Mouse (Mus musculus) heart, adult 2 months (tissue): ENCODE data around the gene Nudt4.

Source experiments
- CTCF ChIP-seq: fragments of 200-600 bp; IDR thresholded peaks from 2 replicates; pipeline ENCODE4 v1.8.1; 2022; ENCODE audit warnings: antibody characterized with exemption, mild to moderate bottlenecking, moderate library complexity
- EP300 ChIP-seq: fragments of 200-500 bp; IDR thresholded peaks from 2 replicates; pipeline ENCODE4 v1.6.1; 2011; ENCODE audit warnings: low read depth, low read length, control low read depth; ENCODE audit not compliant: insufficient read depth
- POLR2A ChIP-seq: fragments of 200-500 bp; IDR thresholded peaks from 2 replicates; pipeline ENCODE4 v1.6.1; 2011; ENCODE audit warnings: mild to moderate bottlenecking, low read depth, low read length, control low read depth; ENCODE audit not compliant: insufficient read depth

GRCm38 (mm10) chr10:95508126-95508525 is 55.8 kb downstream of the Nudt4 start:
- TF ChIP-seq CTCF (no peak), POLR2A (no peak), EP300 (no peak)
